Mouse (Mus musculus): Measurements from ENCODE around the gene D230025D16Rik.

DNA sequence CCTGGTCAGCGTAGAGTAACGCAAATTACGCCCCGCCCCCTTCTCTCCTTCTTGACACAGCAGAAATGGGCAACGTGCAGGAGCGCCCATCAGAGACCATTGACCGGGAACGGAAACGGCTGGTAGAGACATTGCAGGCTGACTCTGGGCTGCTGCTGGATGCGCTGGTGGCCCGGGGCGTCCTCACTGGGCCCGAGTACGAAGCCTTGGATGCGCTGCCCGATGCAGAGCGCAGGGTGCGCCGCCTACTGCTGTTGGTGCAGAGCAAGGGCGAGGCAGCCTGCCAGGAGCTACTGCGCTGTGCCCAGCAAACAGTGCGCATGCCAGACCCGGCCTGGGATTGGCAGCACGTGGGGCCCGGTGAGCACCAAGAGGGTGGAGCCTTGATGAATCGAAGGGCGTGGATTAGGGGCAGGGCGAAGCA is 54.0 kb downstream of the D230025D16Rik start:
- TF ChIP-seq CTCF (IDR thresholded peaks at IDR 0.05; ENCODE audit: insufficient read depth, low read depth, low read length) (no peak), POLR2A (IDR thresholded peaks at IDR 0.05; ENCODE audit: insufficient read depth, low read depth, low read length) (no peak)
